Mouse (Mus musculus) neural tube, embryonic 13.5 days (tissue): ENCODE data around the gene Pm20d1. TPM values are rescaled to one million over a fixed set of nuclear protein-coding genes. Genes with fewer than 3 reads are reported as not detected.
"Not testable (repeated sequence)": the region's sequence is repeated elsewhere in the genome, so short reads cannot be mapped to it uniquely, and the experiment has no call there.

Source experiments
- ATAC-seq: fragments of 200-750 bp; cut with Nextera tagmentation; 2 replicates; pipeline ENCODE4 v1.8.0; 2017; ENCODE audit warnings: low read depth, mild to moderate bottlenecking, moderate TSS enrichment, moderate library complexity
- H3K27ac ChIP-seq: fragments of 300-500 bp; sonication (generic); replicated peaks from 2 replicates; pipeline ENCODE4 v1.5.1; 2015; ENCODE audit warnings: moderate library complexity, mild to moderate bottlenecking, inconsistent platforms
- H3K27me3 ChIP-seq: fragments of 300-500 bp; sonication (generic); 2 replicates; pipeline ENCODE4 v1.6.1; 2015; ENCODE audit warnings: mild to moderate bottlenecking, inconsistent platforms
- H3K36me3 ChIP-seq: fragments of 300-500 bp; sonication (generic); 2 replicates; pipeline ENCODE4 v1.6.1; 2015; ENCODE audit warnings: mild to moderate bottlenecking, inconsistent platforms
- H3K4me1 ChIP-seq: fragments of 300-500 bp; sonication (generic); replicated peaks from 2 replicates; pipeline ENCODE4 v1.6.1; 2015; ENCODE audit warnings: inconsistent platforms
- H3K4me2 ChIP-seq: fragments of 300-500 bp; sonication (generic); 2 replicates; pipeline ENCODE4 v1.6.1; 2015; ENCODE audit warnings: inconsistent platforms, mild to moderate bottlenecking, moderate library complexity
- H3K4me3 ChIP-seq: fragments of 300-500 bp; sonication (generic); 2 replicates; pipeline ENCODE4 v1.5.1; 2015; ENCODE audit warnings: mild to moderate bottlenecking, inconsistent platforms
- H3K9ac ChIP-seq: fragments of 300-500 bp; sonication (generic); 2 replicates; pipeline ENCODE4 v1.6.1; 2015; ENCODE audit warnings: moderate library complexity, mild to moderate bottlenecking, inconsistent platforms
- H3K9me3 ChIP-seq: fragments of 300-500 bp; sonication (generic); 2 replicates; pipeline ENCODE4 v1.6.1; 2016; ENCODE audit warnings: inconsistent platforms
- WGBS: fragments of 180-500 bp; shearing (Covaris S2); methylation state at CpG from one replicate; pipeline ENCODE4 v1.1.7; 2015; 5-methylcytosine and 5-hydroxymethylcytosine counted together
- polyA plus RNA-seq: library from polyadenylated mRNA; unstranded; fragments of >200 nt; fragmentation: Nextera tagmentation; extraction: Ambion mirVana; gene quantifications from 2 replicates; pipeline ENCODE4 v1.2.1, GENCODE M21; 2015

Pm20d1 gene
- polyA plus RNA-seq, 1 experiment from 2014 or later, result 0.14 TPM

- Histone ChIP-seq H3K9me3 (no peaks in the 10 kb centered on the region), H3K9ac (no peak overlapping the region), H3K27me3 (peaks cover 7% of the 10 kb centered on the region; the same call in 1 of the 2 replicates), H3K36me3 (no peaks in the 10 kb centered on the region), H3K4me1 (peaks cover 2% of the 10 kb centered on the region; the same call in 1 of the 2 replicates), H3K27ac (no peak overlapping the region), H3K4me3 (no peak overlapping the region), H3K4me2 (no peak overlapping the region)
- WGBS, result 91% methylated on average over 5 of the region's 5 CpGs
- ATAC-seq, result no peak
Measured at GRCm38 (mm10) chr1:131802652-131803051, 5.5 kb downstream of the Pm20d1 start.

- Histone ChIP-seq H3K27ac (no peak overlapping the region), H3K9me3 (no peaks in the 10 kb centered on the region), H3K4me1 (no peaks in the 10 kb centered on the region), H3K4me3 (no peak overlapping the region), H3K4me2 (no peak overlapping the region), H3K27me3 (no peaks in the 10 kb centered on the region), H3K9ac (no peak overlapping the region), H3K36me3 (no peaks in the 10 kb centered on the region)
- ATAC-seq, result no peak
- WGBS, result 91% methylated on average over 3 of the region's 3 CpGs
Measured at GRCm38 (mm10) chr1:131804166-131804565, 7.0 kb downstream of the Pm20d1 start.

DNA sequence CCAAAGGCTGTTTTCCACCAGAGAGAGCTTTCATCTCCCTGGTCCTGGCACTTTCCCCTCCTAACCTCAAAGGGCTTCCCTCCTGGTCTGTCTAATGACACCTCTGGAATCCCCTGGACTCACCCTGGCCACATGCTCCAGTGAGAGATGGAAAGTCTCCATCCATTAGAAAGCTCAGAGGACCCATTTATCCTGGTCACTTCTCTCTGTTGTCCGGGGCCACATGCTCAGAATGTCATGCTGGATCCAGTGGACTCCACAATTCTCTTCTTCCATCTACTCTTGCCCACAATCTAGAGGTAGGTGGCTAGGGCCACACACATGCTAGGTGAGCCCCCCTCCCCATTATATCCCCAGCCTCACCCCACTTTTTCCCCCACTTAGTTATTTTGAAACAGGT, 11.8 kb downstream of the Pm20d1 start:
- Histone ChIP-seq H3K27ac (no peak overlapping the region), H3K9me3 (no peaks in the 10 kb centered on the region), H3K4me1 (no peaks in the 10 kb centered on the region), H3K36me3 (no peaks in the 10 kb centered on the region), H3K9ac (no peak overlapping the region), H3K4me2 (no peak overlapping the region), H3K4me3 (no peak overlapping the region), H3K27me3 (no peaks in the 10 kb centered on the region)
- no peak for ATAC-seq
- 74% methylated on average over 1 of the region's 1 CpGs for WGBS

GRCm38 (mm10) chr1:131809651-131810050, 12.5 kb downstream of the Pm20d1 start:
- Histone ChIP-seq H3K4me3 (no peak overlapping the region), H3K9me3 (no peaks in the 10 kb centered on the region), H3K27me3 (no peaks in the 10 kb centered on the region), H3K36me3 (no peaks in the 10 kb centered on the region), H3K4me1 (no peaks in the 10 kb centered on the region), H3K9ac (no peak overlapping the region), H3K4me2 (no peak overlapping the region), H3K27ac (no peak overlapping the region)
- WGBS, result 61% methylated on average over 2 of the region's 2 CpGs
- ATAC-seq, result no peak

DNA sequence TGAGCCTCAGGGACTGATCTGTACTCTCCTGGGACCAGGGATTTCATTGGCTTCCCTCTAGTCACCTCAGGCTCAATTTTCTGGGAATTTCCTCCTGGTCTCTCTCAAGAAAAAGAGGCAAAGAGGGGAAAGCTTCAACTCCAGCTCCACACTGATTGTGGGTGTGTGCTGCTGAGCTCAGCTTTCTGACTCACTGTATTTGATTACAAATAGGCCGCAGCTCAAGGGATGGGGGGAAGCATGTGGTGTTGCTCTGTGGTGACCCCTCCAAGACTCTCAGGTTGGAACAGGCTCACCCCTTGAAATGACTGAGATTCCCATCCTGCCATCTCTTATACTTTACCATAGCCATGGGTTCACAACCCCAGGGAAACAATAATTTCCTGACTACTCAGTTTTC, 14.2 kb downstream of the Pm20d1 start:
- H3K4me2 ChIP-seq, result no peak overlapping the region
- no peak for ATAC-seq
- WGBS, result 91% methylated on average over 1 of the region's 1 CpGs
- no peak overlapping the region for H3K4me3 ChIP-seq
- H3K9ac ChIP-seq, result no peak overlapping the region
- no peaks in the 10 kb centered on the region for H3K4me1 ChIP-seq
- H3K27ac ChIP-seq, result no peak overlapping the region
- no peaks in the 10 kb centered on the region for H3K9me3 ChIP-seq
- H3K27me3 ChIP-seq, result no peaks in the 10 kb centered on the region
- H3K36me3 ChIP-seq, result no peaks in the 10 kb centered on the region

- Histone ChIP-seq H3K4me3 (no peak overlapping the region), H3K27ac (no peak overlapping the region), H3K27me3 (no peaks in the 10 kb centered on the region), H3K36me3 (no peaks in the 10 kb centered on the region), H3K9me3 (no peaks in the 10 kb centered on the region), H3K9ac (no peak overlapping the region), H3K4me2 (no peak overlapping the region), H3K4me1 (no peaks in the 10 kb centered on the region)
- ATAC-seq, result no peak
- 73% methylated on average over 9 of the region's 9 CpGs for WGBS
Measured at GRCm38 (mm10) chr1:131812006-131812405, 14.8 kb downstream of the Pm20d1 start.

- 88% methylated on average over 9 of the region's 9 CpGs for WGBS
- Histone ChIP-seq H3K27ac (no peak overlapping the region), H3K36me3 (no peaks in the 10 kb centered on the region), H3K4me2 (no peak overlapping the region), H3K4me1 (no peaks in the 10 kb centered on the region), H3K4me3 (no peak overlapping the region), H3K9me3 (no peaks in the 10 kb centered on the region), H3K9ac (no peak overlapping the region), H3K27me3 (no peaks in the 10 kb centered on the region)
- ATAC-seq, result no peak
Measured at GRCm38 (mm10) chr1:131812631-131813295, 15.6 kb downstream of the Pm20d1 start.

- H3K4me2 ChIP-seq, result no peak overlapping the region
- no peaks in the 10 kb centered on the region for H3K27me3 ChIP-seq
- H3K4me1 ChIP-seq, result no peaks in the 10 kb centered on the region
- H3K9me3 ChIP-seq, result no peaks in the 10 kb centered on the region
- no peak overlapping the region for H3K4me3 ChIP-seq
- no peak overlapping the region for H3K27ac ChIP-seq
- no peak for ATAC-seq
- no peak overlapping the region for H3K9ac ChIP-seq
- 96% methylated on average over 4 of the region's 4 CpGs for WGBS
- H3K36me3 ChIP-seq, result no peaks in the 10 kb centered on the region
Measured at GRCm38 (mm10) chr1:131813731-131814130, 16.6 kb downstream of the Pm20d1 start.

- 90% methylated on average over 3 of the region's 3 CpGs for WGBS
- no peak overlapping the region for H3K27ac ChIP-seq
- H3K4me1 ChIP-seq, result no peaks in the 10 kb centered on the region
- no peak for ATAC-seq
- no peak overlapping the region for H3K9ac ChIP-seq
- H3K4me2 ChIP-seq, result no peak overlapping the region
- no peak overlapping the region for H3K4me3 ChIP-seq
- no peaks in the 10 kb centered on the region for H3K9me3 ChIP-seq
- H3K36me3 ChIP-seq, result no peaks in the 10 kb centered on the region
- H3K27me3 ChIP-seq, result peaks cover 3% of the 10 kb centered on the region; the same call in 1 of the 2 replicates
Measured at GRCm38 (mm10) chr1:131814191-131814590, 17.0 kb downstream of the Pm20d1 start.

GRCm38 (mm10) chr1:131816886-131817285, 19.7 kb downstream of the Pm20d1 start:
- H3K4me3 ChIP-seq, result no peak overlapping the region
- ATAC-seq, result no peak
- H3K9ac ChIP-seq, result no peak overlapping the region
- H3K27me3 ChIP-seq, result peaks cover 3% of the 10 kb centered on the region; the same call in 1 of the 2 replicates
- no peaks in the 10 kb centered on the region for H3K36me3 ChIP-seq
- WGBS, result 87% methylated on average over 6 of the region's 6 CpGs
- H3K9me3 ChIP-seq, result no peaks in the 10 kb centered on the region
- H3K4me2 ChIP-seq, result no peak overlapping the region
- H3K27ac ChIP-seq, result no peak overlapping the region
- no peaks in the 10 kb centered on the region for H3K4me1 ChIP-seq

GRCm38 (mm10) chr1:131820353-131820752, 23.2 kb downstream of the Pm20d1 start:
- not testable (repeated sequence) for H3K27ac ChIP-seq, H3K9ac ChIP-seq, H3K9me3 ChIP-seq, H3K4me2 ChIP-seq, H3K4me1 ChIP-seq, H3K36me3 ChIP-seq, H3K4me3 ChIP-seq, ATAC-seq, H3K27me3 ChIP-seq
- WGBS, result 72% methylated on average over 9 of the region's 9 CpGs

DNA sequence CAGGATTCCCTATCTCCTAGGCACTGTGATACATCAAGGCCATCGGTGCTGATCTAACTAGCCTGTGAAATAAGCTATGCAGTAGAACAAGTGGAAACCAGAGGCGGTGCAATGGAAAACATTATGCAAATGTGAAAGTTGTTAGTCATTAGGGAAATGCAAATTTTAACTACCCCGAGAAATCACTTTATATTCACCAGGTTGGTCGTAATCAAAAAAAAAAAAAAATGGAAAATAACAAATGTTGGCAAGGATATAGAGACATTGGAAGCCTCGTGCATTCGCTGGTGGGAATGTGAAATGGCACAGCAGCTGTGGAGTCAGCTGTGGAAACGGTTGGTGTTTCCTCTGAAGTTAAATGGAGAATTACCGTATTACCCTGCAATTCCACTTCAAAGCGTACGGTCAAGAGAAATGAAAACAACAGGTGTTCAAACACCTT, 23.7 kb downstream of the Pm20d1 start:
- Histone ChIP-seq H3K9me3 (no peaks in the 10 kb centered on the region), H3K27ac (no peak overlapping the region), H3K4me3 (no peak overlapping the region), H3K9ac (no peak overlapping the region), H3K27me3 (peaks cover 3% of the 10 kb centered on the region; the same call in 1 of the 2 replicates), H3K4me2 (no peak overlapping the region), H3K4me1 (no peaks in the 10 kb centered on the region), H3K36me3 (no peaks in the 10 kb centered on the region)
- ATAC-seq, result no peak
- 69% methylated on average over 10 of the region's 10 CpGs for WGBS

GRCm38 (mm10) chr1:131822292-131822691, 25.1 kb downstream of the Pm20d1 start:
- H3K27ac ChIP-seq, result no peak overlapping the region
- H3K4me3 ChIP-seq, result no peak overlapping the region
- 79% methylated on average over 8 of the region's 8 CpGs for WGBS
- no peaks in the 10 kb centered on the region for H3K9me3 ChIP-seq
- peaks cover 4% of the 10 kb centered on the region; the same call in 1 of the 2 replicates for H3K4me1 ChIP-seq
- no peak overlapping the region for H3K9ac ChIP-seq
- H3K36me3 ChIP-seq, result no peaks in the 10 kb centered on the region
- peaks cover 7% of the 10 kb centered on the region; the same call in 1 of the 2 replicates for H3K27me3 ChIP-seq
- no peak overlapping the region for H3K4me2 ChIP-seq
- ATAC-seq, result no peak
